Mouse (Mus musculus) kidney, adult 2 months (tissue): ENCODE results near the gene Dab1. TPM values are rescaled to one million over a fixed set of nuclear protein-coding genes. Genes with fewer than 3 reads are reported as not detected.
A peak's percentile ranks its signal among the peaks of the same experiment; 100 is the strongest.

ENCODE experiments used
- DNase-seq: peaks from one replicate; pipeline ENCODE4 v3.0.0; 2021
- H3K27ac ChIP-seq: fragments of 200-500 bp; 2 replicates; pipeline ENCODE4 v1.5.1; 2012; ENCODE audit warnings: low read depth, low read length, control low read depth, inconsistent platforms; ENCODE audit not compliant: insufficient read depth
- H3K27me3 ChIP-seq: fragments of 200-500 bp; replicated peaks from 2 replicates; pipeline ENCODE4 v1.6.1; 2012; ENCODE audit warnings: mild to moderate bottlenecking, moderate library complexity, low read length, inconsistent platforms; ENCODE audit not compliant: control insufficient read depth, insufficient read depth
- H3K36me3 ChIP-seq: fragments of 200-500 bp; 2 replicates; pipeline ENCODE4 v1.6.1; 2012; ENCODE audit warnings: mild to moderate bottlenecking, moderate library complexity, low read length, inconsistent platforms; ENCODE audit not compliant: control insufficient read depth, insufficient read depth
- H3K4me1 ChIP-seq: fragments of 200-500 bp; 2 replicates; pipeline ENCODE4 v1.6.1; 2011; ENCODE audit warnings: low read length; ENCODE audit not compliant: control insufficient read depth, insufficient read depth
- H3K4me3 ChIP-seq: fragments of 200-500 bp; 2 replicates; pipeline ENCODE4 v1.5.1; 2011; ENCODE audit warnings: mild to moderate bottlenecking, low read depth, low read length, control low read depth; ENCODE audit not compliant: insufficient read depth
- CTCF ChIP-seq: fragments of 200-500 bp; conservative IDR thresholded peaks from 2 replicates; pipeline ENCODE4 v1.5.1; 2011; ENCODE audit warnings: low read depth, mild to moderate bottlenecking, control low read depth, low read length, moderate library complexity, mixed read lengths; ENCODE audit not compliant: insufficient read depth, insufficient read length
- POLR2A ChIP-seq: fragments of 200-500 bp; IDR thresholded peaks from one replicate; pipeline ENCODE4 v1.6.1; 2011; ENCODE audit warnings: low read depth, low read length, control low read depth
- WGBS: fragments of 180-500 bp; shearing (Covaris S2); methylation state at CpG from one replicate; pipeline ENCODE4 v1.1.7; 2018; 5-methylcytosine and 5-hydroxymethylcytosine counted together
- polyA plus RNA-seq: library from polyadenylated mRNA; depleted of rRNA; stranded (reverse); fragments of >200 nt; gene quantifications from 2 replicates; pipeline ENCODE4 v1.2.3, GENCODE M21; 2012

The Dab1 gene
- polyA plus RNA-seq, 1 experiment = 3.3 TPM

- no peak for DNase-seq
- H3K4me3 ChIP-seq = no peak overlapping the region
- peaks cover 5% of the 10 kb centered on the region; the same call in 1 of the 2 replicates for H3K4me1 ChIP-seq
- TF ChIP-seq POLR2A = no peak
- no peak for TF ChIP-seq CTCF
- H3K27ac ChIP-seq = no peak overlapping the region
- H3K36me3 ChIP-seq = no peaks in the 10 kb centered on the region
- no peaks in the 10 kb centered on the region for H3K27me3 ChIP-seq
- 86% methylated on average over 4 of the region's 4 CpGs for WGBS
These were observed 913.7 kb downstream of the Dab1 start for GRCm38 (mm10) chr4:104532846-104533245.

- no peak overlapping the region for H3K4me3 ChIP-seq
- TF ChIP-seq POLR2A (no peak), CTCF (no peak)
- no peaks in the 10 kb centered on the region for H3K36me3 ChIP-seq
- H3K27ac ChIP-seq = no peak overlapping the region
- no peak for DNase-seq
- no peaks in the 10 kb centered on the region for H3K27me3 ChIP-seq
- WGBS = 75% methylated on average over 3 of the region's 3 CpGs
- no peaks in the 10 kb centered on the region for H3K4me1 ChIP-seq
These were observed 919.3 kb downstream of the Dab1 start for GRCm38 (mm10) chr4:104538420-104538819.

GRCm38 (mm10) chr4:104539047-104539446, 919.9 kb downstream of the Dab1 start:
- peak; percentile 57 for TF ChIP-seq CTCF
- TF ChIP-seq POLR2A = no peak
- 78% methylated on average over 2 of the region's 2 CpGs for WGBS
- Histone ChIP-seq H3K36me3 (no peaks in the 10 kb centered on the region), H3K27ac (no peak overlapping the region), H3K4me1 (no peaks in the 10 kb centered on the region), H3K27me3 (no peaks in the 10 kb centered on the region), H3K4me3 (no peak overlapping the region)
- no peak for DNase-seq

GRCm38 (mm10) chr4:104547091-104547490, 927.9 kb downstream of the Dab1 start:
- 80% methylated on average over 5 of the region's 5 CpGs for WGBS
- Histone ChIP-seq H3K4me1 (no peaks in the 10 kb centered on the region), H3K27ac (no peak overlapping the region), H3K36me3 (no peaks in the 10 kb centered on the region), H3K4me3 (no peak overlapping the region), H3K27me3 (no peaks in the 10 kb centered on the region)
- DNase-seq = no peak
- TF ChIP-seq CTCF (no peak), POLR2A (no peak)

- DNase-seq = peak; percentile 3
- Histone ChIP-seq H3K4me1 (no peaks in the 10 kb centered on the region), H3K36me3 (no peaks in the 10 kb centered on the region), H3K27ac (no peak overlapping the region), H3K27me3 (no peaks in the 10 kb centered on the region), H3K4me3 (no peak overlapping the region)
- no peak for TF ChIP-seq CTCF
- no peak for TF ChIP-seq POLR2A
- WGBS = 53% methylated on average over 1 of the region's 1 CpGs
These were observed 929.1 kb downstream of the Dab1 start for GRCm38 (mm10) chr4:104548287-104548686.

- peak; percentile 12 for DNase-seq
- Histone ChIP-seq H3K36me3 (no peaks in the 10 kb centered on the region), H3K27ac (no peak overlapping the region), H3K27me3 (no peaks in the 10 kb centered on the region), H3K4me1 (no peaks in the 10 kb centered on the region), H3K4me3 (no peak overlapping the region)
- TF ChIP-seq CTCF (no peak), POLR2A (no peak)
- WGBS = 43% methylated on average over 4 of the region's 4 CpGs
These were observed 931.5 kb downstream of the Dab1 start for GRCm38 (mm10) chr4:104550581-104551205.

- no peak for DNase-seq
- Histone ChIP-seq H3K27ac (no peak overlapping the region), H3K36me3 (no peaks in the 10 kb centered on the region), H3K4me3 (no peak overlapping the region), H3K27me3 (no peaks in the 10 kb centered on the region), H3K4me1 (no peaks in the 10 kb centered on the region)
- TF ChIP-seq CTCF (no peak), POLR2A (no peak)
- WGBS = 89% methylated on average over 17 of the region's 17 CpGs
These were observed 932.4 kb downstream of the Dab1 start for GRCm38 (mm10) chr4:104551390-104552070.
